Mouse (Mus musculus) stomach, postnatal 0 days (tissue): ENCODE data around the gene Manbal. TPM values are rescaled to one million over a fixed set of nuclear protein-coding genes. Genes with fewer than 3 reads are reported as not detected.

Experiments used
- ATAC-seq: fragments of 200-750 bp; cut with Nextera tagmentation; 2 replicates; pipeline ENCODE4 v1.8.0; 2017; ENCODE audit not compliant: low FRiP score, low TSS enrichment
- DNase-seq: peaks from one replicate; pipeline ENCODE4 v3.0.0-alpha.2; 2016; ENCODE audit warnings: low spot score
- H3K27ac ChIP-seq: fragments of 300-500 bp; sonication (generic); replicated peaks from 2 replicates; pipeline ENCODE4 v1.5.1; 2014; ENCODE audit warnings: mild to moderate bottlenecking, control low read depth
- H3K27me3 ChIP-seq: fragments of 300-500 bp; sonication (generic); 2 replicates; pipeline ENCODE4 v1.6.1; 2014; ENCODE audit warnings: low read length; ENCODE audit not compliant: control insufficient read depth, insufficient read depth
- H3K36me3 ChIP-seq: fragments of 300-500 bp; sonication (generic); 2 replicates; pipeline ENCODE4 v1.6.1; 2014; ENCODE audit warnings: low read length, mixed read lengths; ENCODE audit not compliant: control insufficient read depth, insufficient read depth
- H3K4me1 ChIP-seq: fragments of 300-500 bp; sonication (generic); replicated peaks from 2 replicates; pipeline ENCODE4 v1.6.1; 2014; ENCODE audit warnings: antibody characterized with exemption; ENCODE audit not compliant: control insufficient read depth, insufficient read depth
- H3K4me2 ChIP-seq: fragments of 300-500 bp; sonication (generic); replicated peaks from 2 replicates; pipeline ENCODE4 v1.6.1; 2014; ENCODE audit warnings: low read depth, mild to moderate bottlenecking, control low read depth, moderate library complexity
- H3K4me3 ChIP-seq: fragments of 300-500 bp; sonication (generic); 2 replicates; pipeline ENCODE4 v1.5.1; 2014; ENCODE audit warnings: low read depth, low read length, control low read depth
- H3K9ac ChIP-seq: fragments of 300-500 bp; sonication (generic); 2 replicates; pipeline ENCODE4 v1.6.1; 2014; ENCODE audit warnings: mild to moderate bottlenecking, low read length, control low read depth, mixed read lengths
- H3K9me3 ChIP-seq: fragments of 300-500 bp; sonication (generic); 2 replicates; pipeline ENCODE4 v1.6.1; 2016; ENCODE audit warnings: low read length; ENCODE audit not compliant: control insufficient read depth
- CTCF ChIP-seq: IDR thresholded peaks from 2 replicates; pipeline ENCODE4 v1.5.1; 2016; ENCODE audit warnings: antibody characterized with exemption, low read depth, mild to moderate bottlenecking, moderate library complexity
- EP300 ChIP-seq: optimal IDR thresholded peaks from 2 replicates; pipeline ENCODE3; 2016; ENCODE audit warnings: antibody characterized with exemption
- WGBS: fragments of 180-500 bp; shearing (Covaris S2); extraction: QIAGEN DNeasy Blood & Tissue Kit; methylation state at CpG from one replicate; pipeline ENCODE4 v1.1.7; 2014; 5-methylcytosine and 5-hydroxymethylcytosine counted together
- polyA plus RNA-seq: library from polyadenylated mRNA; unstranded; fragments of >200 nt; fragmentation: Nextera tagmentation; extraction: Ambion mirVana; gene quantifications from 2 replicates; pipeline ENCODE4 v1.2.1, GENCODE M21; 2015

The Manbal gene
- polyA plus RNA-seq, 1 experiment from 2014 or later: 68.9 TPM

- no peak for TF ChIP-seq CTCF
- no peak for TF ChIP-seq EP300
- ATAC-seq (no peak), DNase-seq (no peak)
- Histone ChIP-seq H3K4me1 (peaks cover 17% of the 10 kb centered on the region), H3K9me3 (no peaks in the 10 kb centered on the region), H3K36me3 (peaks cover 6% of the 10 kb centered on the region; the same call in 1 of the 2 replicates), H3K4me2 (no peak overlapping the region), H3K27me3 (no peaks in the 10 kb centered on the region), H3K4me3 (no peak overlapping the region), H3K27ac (no peak overlapping the region), H3K9ac (0 out of 2 replicates have a peak overlapping the region, but pooled peaks have one; percentile 8)
- WGBS: 85% methylated on average over 13 of the region's 13 CpGs
Observed at GRCm38 (mm10) chr2:157428351-157429139, 61.2 kb downstream of the Manbal start.

- TF ChIP-seq CTCF: no peak
- TF ChIP-seq EP300: no peak
- ATAC-seq: no peak
- Histone ChIP-seq H3K9me3 (no peaks in the 10 kb centered on the region), H3K27me3 (no peaks in the 10 kb centered on the region), H3K36me3 (peaks cover 6% of the 10 kb centered on the region; the same call in 1 of the 2 replicates), H3K4me3 (no peak overlapping the region), H3K4me2 (no peak overlapping the region), H3K27ac (no peak overlapping the region), H3K4me1 (peaks cover 20% of the 10 kb centered on the region), H3K9ac (no peak overlapping the region)
- DNase-seq: no peak
- WGBS: 71% methylated on average over 7 of the region's 7 CpGs
Observed at GRCm38 (mm10) chr2:157429735-157430134, 62.3 kb downstream of the Manbal start.

GRCm38 (mm10) chr2:157430667-157431429, 63.5 kb downstream of the Manbal start:
- no peak overlapping the region; the same call in 1 of the 2 replicates for H3K9ac ChIP-seq
- WGBS: 57% methylated on average over 4 of the region's 4 CpGs
- no peak overlapping the region for H3K4me3 ChIP-seq
- no peak overlapping the region for H3K4me2 ChIP-seq
- peaks cover 6% of the 10 kb centered on the region; the same call in 1 of the 2 replicates for H3K36me3 ChIP-seq
- H3K27ac ChIP-seq: peak overlapping the region; percentile 91; the same call in 1 of the 2 replicates
- TF ChIP-seq CTCF (peak; percentile 60), EP300 (no peak)
- peak; percentile 56 for ATAC-seq
- H3K9me3 ChIP-seq: no peaks in the 10 kb centered on the region
- H3K27me3 ChIP-seq: no peaks in the 10 kb centered on the region
- peaks cover 22% of the 10 kb centered on the region for H3K4me1 ChIP-seq
- peak; percentile 77 for DNase-seq

- no peaks in the 10 kb centered on the region for H3K9me3 ChIP-seq
- WGBS: 41% methylated on average over 5 of the region's 5 CpGs
- ATAC-seq (peak; percentile 58), DNase-seq (peak; percentile 62)
- no peak overlapping the region for H3K4me3 ChIP-seq
- H3K4me1 ChIP-seq: peaks cover 22% of the 10 kb centered on the region
- H3K27me3 ChIP-seq: no peaks in the 10 kb centered on the region
- no peak overlapping the region for H3K4me2 ChIP-seq
- TF ChIP-seq CTCF (no peak), EP300 (no peak)
- H3K27ac ChIP-seq: peak overlapping the region; percentile 91
- H3K36me3 ChIP-seq: peaks cover 8% of the 10 kb centered on the region; the same call in 1 of the 2 replicates
- no peak overlapping the region; the same call in 1 of the 2 replicates for H3K9ac ChIP-seq
Observed at GRCm38 (mm10) chr2:157431912-157432311, 64.5 kb downstream of the Manbal start.

GRCm38 (mm10) chr2:157432476-157432875, 65.1 kb downstream of the Manbal start:
- no peak overlapping the region for H3K4me3 ChIP-seq
- H3K4me2 ChIP-seq: no peak overlapping the region
- TF ChIP-seq CTCF (no peak), EP300 (no peak)
- H3K9ac ChIP-seq: peak overlapping the region; percentile 31; the same call in 1 of the 2 replicates
- no peak for ATAC-seq
- H3K4me1 ChIP-seq: peaks cover 22% of the 10 kb centered on the region
- H3K36me3 ChIP-seq: peaks cover 8% of the 10 kb centered on the region; the same call in 1 of the 2 replicates
- no peak for DNase-seq
- H3K27ac ChIP-seq: peak overlapping the region; percentile 91
- H3K9me3 ChIP-seq: no peaks in the 10 kb centered on the region
- 70% methylated on average over 9 of the region's 9 CpGs for WGBS
- H3K27me3 ChIP-seq: no peaks in the 10 kb centered on the region
